Mouse (Mus musculus): ENCODE results near the gene Wdr25. TPM values are rescaled to one million over a fixed set of nuclear protein-coding genes. Genes with fewer than 3 reads are reported as not detected.

The Wdr25 gene
- polyA plus RNA-seq, 1 experiment: 18.3 TPM

DNA sequence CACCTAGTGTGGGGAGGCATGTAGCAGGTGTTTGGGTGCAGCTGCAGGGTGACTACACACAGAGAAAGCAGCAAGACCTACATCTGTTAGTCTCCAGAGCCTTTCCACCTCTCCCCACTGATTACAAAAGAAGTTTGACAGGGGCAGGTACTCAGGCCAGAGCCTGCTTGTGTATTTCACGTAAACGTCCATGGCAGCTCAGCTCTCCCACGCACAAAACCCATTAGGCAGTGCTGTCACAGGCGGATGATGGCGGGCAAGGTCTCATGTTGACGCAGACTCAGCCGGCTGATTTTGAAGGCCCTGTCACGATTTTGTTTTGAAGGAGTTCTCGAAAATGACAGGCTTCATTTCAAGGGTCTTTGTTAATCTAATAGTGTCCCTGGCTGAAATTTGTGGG, 45.9 kb downstream of the Wdr25 start:
- no peak for DNase-seq
- 84% methylated on average over 9 of the region's 9 CpGs for WGBS
- Histone ChIP-seq H3K4me3 (replicated peaks; ENCODE audit: extremely low read depth, low read depth, low read length) (no peak overlapping the region), H3K4me1 (ENCODE audit: control insufficient read depth, insufficient read depth, low read length) (no peaks in the 10 kb centered on the region)
- TF ChIP-seq CTCF (IDR thresholded peaks at IDR 0.05; ENCODE audit: insufficient read depth, low read length) (no peak), POLR2A (IDR thresholded peaks at IDR 0.05; ENCODE audit: borderline replicate concordance, extremely low read depth, low read depth, low read length) (no peak)

DNA sequence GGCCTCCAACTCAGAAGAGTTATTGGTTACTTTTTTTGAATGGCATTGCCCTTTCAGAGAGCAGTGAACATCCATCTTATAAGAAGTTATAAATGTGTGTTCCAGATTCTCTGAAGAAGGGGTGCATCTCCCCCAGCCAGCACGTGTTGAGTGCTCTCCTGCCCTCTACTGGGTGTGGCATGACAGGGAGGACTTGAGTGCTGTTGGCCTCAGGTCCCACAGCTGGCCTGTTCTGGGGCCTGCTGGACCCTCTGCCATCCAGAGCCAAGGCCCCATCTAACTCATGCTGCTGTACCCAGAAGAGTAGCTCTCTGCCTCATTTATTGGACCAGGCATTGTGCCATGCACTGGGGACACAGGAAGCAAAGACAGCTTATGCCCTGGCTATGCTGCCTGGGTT, 46.8 kb downstream of the Wdr25 start:
- Histone ChIP-seq H3K4me1 (ENCODE audit: control insufficient read depth, insufficient read depth, low read length) (no peaks in the 10 kb centered on the region), H3K4me3 (replicated peaks; ENCODE audit: extremely low read depth, low read depth, low read length) (no peak overlapping the region)
- 29% methylated on average over 1 of the region's 1 CpGs for WGBS
- DNase-seq: no peak
- TF ChIP-seq CTCF (IDR thresholded peaks at IDR 0.05; ENCODE audit: insufficient read depth, low read length): no peak
- no peak for TF ChIP-seq POLR2A (IDR thresholded peaks at IDR 0.05; ENCODE audit: borderline replicate concordance, extremely low read depth, low read depth, low read length)

DNA sequence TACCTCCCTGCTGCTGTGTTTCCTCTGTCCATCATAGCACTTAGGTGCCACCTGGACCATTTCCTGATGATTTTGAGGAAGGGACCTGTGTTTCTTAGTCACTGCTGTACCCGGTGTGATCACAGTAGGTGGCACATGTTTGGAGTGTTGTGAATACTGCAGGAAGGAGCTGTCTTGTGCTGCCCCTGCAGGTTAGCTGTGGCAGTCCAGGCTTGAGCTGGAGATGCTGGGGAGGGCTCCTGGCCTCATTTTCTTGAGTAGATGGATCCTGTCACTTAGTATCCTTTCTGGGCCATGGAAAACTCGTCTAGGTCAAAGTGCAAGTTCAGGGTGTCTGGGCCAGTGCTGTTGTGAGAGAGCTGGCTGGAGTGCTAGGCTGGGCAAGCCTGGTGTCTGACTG, 47.9 kb downstream of the Wdr25 start:
- H3K4me1 ChIP-seq (ENCODE audit: control insufficient read depth, insufficient read depth, low read length): no peaks in the 10 kb centered on the region
- DNase-seq: no peak
- no peak for TF ChIP-seq POLR2A (IDR thresholded peaks at IDR 0.05; ENCODE audit: borderline replicate concordance, extremely low read depth, low read depth, low read length)
- TF ChIP-seq CTCF (IDR thresholded peaks at IDR 0.05; ENCODE audit: insufficient read depth, low read length): no peak
- H3K4me3 ChIP-seq (replicated peaks; ENCODE audit: extremely low read depth, low read depth, low read length): no peak overlapping the region
- 54% methylated on average over 2 of the region's 2 CpGs for WGBS

DNA sequence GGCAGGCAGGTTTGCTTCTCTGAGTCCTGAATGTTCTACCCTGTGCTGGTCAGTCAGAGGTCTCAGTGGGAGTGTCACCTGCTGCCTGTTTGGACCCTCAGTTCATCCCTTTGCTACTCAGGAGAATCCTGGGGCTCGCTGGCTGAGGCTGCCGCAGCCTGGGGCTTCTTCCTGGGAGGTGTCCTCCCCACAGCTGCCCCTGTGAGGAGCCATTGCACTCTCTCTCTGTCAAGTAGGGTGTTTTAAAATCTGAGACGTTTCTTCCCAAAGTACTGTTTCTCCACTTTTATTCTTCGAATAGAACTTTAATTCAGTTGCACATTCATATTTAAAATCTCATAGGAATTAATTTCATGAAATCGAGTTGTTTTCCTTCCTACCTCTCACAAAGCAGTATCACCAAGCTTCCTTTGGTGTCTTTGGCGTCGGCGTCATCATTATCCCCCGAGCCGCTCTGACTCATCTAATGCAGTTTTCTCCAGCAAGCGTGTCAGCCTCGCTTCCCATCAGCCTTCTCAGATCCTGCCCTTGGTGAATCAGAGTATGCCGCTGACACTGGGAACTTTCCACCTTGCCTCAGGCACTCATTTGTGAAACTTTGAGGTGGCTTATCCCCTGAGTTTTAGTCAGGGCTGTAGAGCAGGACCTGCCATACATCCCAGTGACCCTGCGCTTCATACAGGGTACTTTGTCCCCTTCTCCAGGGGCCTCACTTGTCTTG, 48.9 kb downstream of the Wdr25 start:
- no peak for TF ChIP-seq POLR2A (IDR thresholded peaks at IDR 0.05; ENCODE audit: borderline replicate concordance, extremely low read depth, low read depth, low read length)
- no peak for TF ChIP-seq CTCF (IDR thresholded peaks at IDR 0.05; ENCODE audit: insufficient read depth, low read length)
- Histone ChIP-seq H3K4me3 (replicated peaks; ENCODE audit: extremely low read depth, low read depth, low read length) (no peak overlapping the region), H3K4me1 (ENCODE audit: control insufficient read depth, insufficient read depth, low read length) (no peaks in the 10 kb centered on the region)
- DNase-seq: no peak
- WGBS: 90% methylated on average over 14 of the region's 14 CpGs

DNA sequence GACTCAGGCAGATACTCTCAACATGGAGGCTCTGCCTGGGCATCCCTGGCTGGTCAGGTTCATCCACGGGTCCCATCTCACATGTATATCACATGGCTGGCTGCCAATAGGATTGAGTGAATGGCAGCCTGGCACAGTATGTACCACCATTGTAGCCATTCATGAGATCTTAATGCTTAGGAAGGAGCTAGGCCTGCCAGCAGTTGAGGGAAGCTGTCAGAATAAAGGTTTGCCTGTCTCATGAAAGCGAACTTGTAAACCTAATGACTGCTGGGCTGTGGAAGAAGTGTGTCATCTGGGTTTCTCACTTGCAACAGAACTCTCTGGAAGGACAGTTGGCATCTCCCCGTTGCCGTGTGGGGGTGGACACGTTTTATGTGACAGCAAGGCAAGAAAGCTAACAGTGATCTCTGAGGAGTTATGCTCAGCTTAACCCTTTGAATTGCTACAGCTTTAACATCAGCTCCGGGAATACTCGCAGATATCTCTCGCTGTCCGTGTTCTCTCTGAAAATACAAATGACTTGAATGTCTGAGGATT, 59.6 kb downstream of the Wdr25 start:
- no peak overlapping the region for H3K4me3 ChIP-seq (replicated peaks; ENCODE audit: extremely low read depth, low read depth, low read length)
- 83% methylated on average over 9 of the region's 9 CpGs for WGBS
- H3K4me1 ChIP-seq (ENCODE audit: control insufficient read depth, insufficient read depth, low read length): no peaks in the 10 kb centered on the region
- DNase-seq: no peak
- TF ChIP-seq CTCF (IDR thresholded peaks at IDR 0.05; ENCODE audit: insufficient read depth, low read length) (no peak), POLR2A (IDR thresholded peaks at IDR 0.05; ENCODE audit: borderline replicate concordance, extremely low read depth, low read depth, low read length) (no peak)

DNA sequence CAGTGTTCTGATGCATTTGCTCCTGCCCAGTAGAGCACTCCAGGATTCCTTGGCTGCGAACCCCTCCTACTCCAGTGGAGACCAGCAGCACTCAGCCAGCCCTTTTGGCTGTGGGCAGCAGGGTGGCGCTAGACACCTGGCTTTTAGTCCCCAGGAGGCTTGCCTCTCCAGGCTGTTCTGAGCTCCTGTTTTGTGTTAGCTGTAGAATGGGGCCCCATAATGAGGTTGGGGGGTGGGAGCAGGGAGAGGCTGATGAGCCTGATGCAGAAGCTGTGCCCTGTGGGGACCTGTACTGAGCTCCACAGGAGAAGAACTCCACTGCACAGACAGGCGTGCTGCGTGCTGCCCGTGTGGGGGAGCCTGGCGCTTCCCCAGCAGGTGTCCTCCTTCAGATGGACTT, 60.4 kb downstream of the Wdr25 start:
- 48% methylated on average over 6 of the region's 6 CpGs for WGBS
- no peak for DNase-seq
- H3K4me3 ChIP-seq (replicated peaks; ENCODE audit: extremely low read depth, low read depth, low read length): no peak overlapping the region

DNA sequence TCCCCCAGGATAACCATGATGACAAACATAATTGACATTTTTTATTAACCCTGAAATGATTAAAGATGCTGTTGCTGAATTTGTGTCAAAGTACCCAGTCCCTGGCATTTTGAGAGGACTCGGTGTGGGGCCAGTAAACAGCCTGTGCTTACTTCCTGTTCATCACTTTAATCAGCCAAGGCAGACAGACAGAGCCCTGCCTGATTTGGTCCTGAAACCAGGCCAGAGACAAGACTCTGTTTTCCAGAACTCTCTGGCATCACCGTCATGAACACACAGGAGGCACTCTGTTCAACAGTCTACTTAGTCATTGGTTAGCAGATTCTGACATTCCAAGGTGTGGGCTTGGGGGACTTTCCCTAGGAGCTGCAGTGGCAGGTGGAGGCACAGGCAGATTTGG, 61.0 kb downstream of the Wdr25 start:
- H3K4me3 ChIP-seq (replicated peaks; ENCODE audit: extremely low read depth, low read depth, low read length): no peak overlapping the region
- TF ChIP-seq POLR2A (IDR thresholded peaks at IDR 0.05; ENCODE audit: borderline replicate concordance, extremely low read depth, low read depth, low read length): no peak
- no peak for TF ChIP-seq CTCF (IDR thresholded peaks at IDR 0.05; ENCODE audit: insufficient read depth, low read length)
- DNase-seq: no peak
- WGBS: 60% methylated on average over 2 of the region's 2 CpGs
- no peaks in the 10 kb centered on the region for H3K4me1 ChIP-seq (ENCODE audit: control insufficient read depth, insufficient read depth, low read length)

More for the DNA sequence above, 60.4 kb downstream of the Wdr25 start:
- H3K4me1 ChIP-seq (ENCODE audit: control insufficient read depth, insufficient read depth, low read length): no peaks in the 10 kb centered on the region
- no peak for TF ChIP-seq POLR2A (IDR thresholded peaks at IDR 0.05; ENCODE audit: borderline replicate concordance, extremely low read depth, low read depth, low read length)
- TF ChIP-seq CTCF (IDR thresholded peaks at IDR 0.05; ENCODE audit: insufficient read depth, low read length): 0 out of 2 replicates have a peak, but pooled peaks have one; percentile 7

DNA sequence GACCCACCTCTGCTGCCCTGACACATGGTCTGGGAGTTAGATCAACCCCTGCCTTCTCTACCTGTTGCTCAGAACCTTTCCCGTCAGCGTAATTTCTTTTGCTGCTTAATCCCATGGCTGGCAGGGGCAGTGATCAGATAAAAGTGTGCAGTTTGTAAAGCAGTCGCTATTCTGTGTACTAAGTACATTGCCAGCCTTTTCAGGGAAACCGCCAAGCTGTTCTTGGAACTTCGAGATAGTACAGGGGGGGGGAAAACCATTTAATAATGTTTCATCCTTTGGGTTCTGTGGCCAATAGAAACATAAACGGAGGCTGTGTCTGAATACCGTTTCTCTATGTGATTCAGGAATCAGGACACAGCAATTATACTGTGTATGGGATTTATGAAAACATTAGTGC, 65.1 kb downstream of the Wdr25 start:
- no peak for DNase-seq
- H3K4me3 ChIP-seq (replicated peaks; ENCODE audit: extremely low read depth, low read depth, low read length): no peak overlapping the region
- TF ChIP-seq POLR2A (IDR thresholded peaks at IDR 0.05; ENCODE audit: borderline replicate concordance, extremely low read depth, low read depth, low read length): no peak
- no peak for TF ChIP-seq CTCF (IDR thresholded peaks at IDR 0.05; ENCODE audit: insufficient read depth, low read length)
- WGBS: 76% methylated on average over 7 of the region's 7 CpGs
- H3K4me1 ChIP-seq (ENCODE audit: control insufficient read depth, insufficient read depth, low read length): no peaks in the 10 kb centered on the region; the same call in 1 of the 2 replicates

DNA sequence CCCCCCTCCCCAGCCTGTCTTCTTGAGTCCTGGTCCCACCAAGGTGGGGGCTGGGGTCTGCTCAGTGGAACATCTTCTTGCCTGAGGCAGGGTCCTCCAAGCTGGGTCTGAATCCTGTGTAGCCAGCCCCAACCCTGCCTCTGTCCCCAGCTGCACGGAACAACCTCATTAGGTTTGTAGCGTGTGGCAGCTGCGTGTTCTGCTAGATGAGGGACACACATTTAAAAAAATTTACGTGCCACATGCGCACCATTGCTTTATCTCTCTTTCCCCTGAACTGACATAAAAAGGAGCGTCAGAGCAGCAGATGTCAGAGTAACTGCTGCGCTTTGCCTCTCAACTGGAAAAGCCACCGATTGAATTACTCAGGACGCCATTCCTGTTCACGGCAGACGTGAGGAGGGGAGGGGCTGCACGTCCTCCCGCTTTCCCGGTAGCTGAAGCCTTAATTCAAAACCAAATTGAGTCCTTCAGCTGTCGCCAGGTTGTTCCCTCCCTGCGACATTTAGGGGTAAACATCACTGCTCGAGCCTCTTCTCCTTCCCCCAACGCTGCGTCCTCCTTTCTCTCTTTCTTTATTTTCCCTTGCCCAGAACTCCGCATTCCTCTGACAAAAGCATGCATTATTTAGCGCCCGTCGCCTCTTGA, 65.7 kb downstream of the Wdr25 start:
- TF ChIP-seq POLR2A (IDR thresholded peaks at IDR 0.05; ENCODE audit: borderline replicate concordance, extremely low read depth, low read depth, low read length): no peak
- TF ChIP-seq CTCF (IDR thresholded peaks at IDR 0.05; ENCODE audit: insufficient read depth, low read length): no peak
- no peak for DNase-seq
- 30% methylated on average over 23 of the region's 23 CpGs for WGBS
- Histone ChIP-seq H3K4me3 (replicated peaks; ENCODE audit: extremely low read depth, low read depth, low read length) (no peak overlapping the region), H3K4me1 (ENCODE audit: control insufficient read depth, insufficient read depth, low read length) (no peaks in the 10 kb centered on the region; the same call in 1 of the 2 replicates)
